Mouse (Mus musculus) granulocyte monocyte progenitor cell, adult 5-6 weeks (primary cell): ENCODE measurements around the gene Fam83c. TPM values are rescaled to one million over a fixed set of nuclear protein-coding genes. Genes with fewer than 3 reads are reported as not detected.
"Not testable (repeated sequence)": the region's sequence is repeated elsewhere in the genome, so short reads cannot be mapped to it uniquely, and the experiment has no call there.

Experiments
- ATAC-seq: replicated peaks from 2 replicates; pipeline ENCODE4 v1.8.0; 2016; ENCODE audit warnings: mild to moderate bottlenecking, moderate TSS enrichment, inconsistent platforms; ENCODE audit not compliant: poor library complexity, severe bottlenecking
- total RNA-seq, 2 experiments: library from RNA; stranded (forward) in 1 of 2; stranded (reverse) in 1 of 2; fragments of 200-712, 200-1000 nt in 1 of 2; fragments of >200 nt in 1 of 2; fragmentation: Nextera tagmentation in 1 of 2; gene quantifications; 2 replicates each; pipeline ENCODE4 v1.2.3; 2014 to 2017

The Fam83c gene
- total RNA-seq (2014; fragmentation: Nextera tagmentation): not detected in 2 replicates
- not detected in 2 replicates for total RNA-seq (2017)

DNA sequence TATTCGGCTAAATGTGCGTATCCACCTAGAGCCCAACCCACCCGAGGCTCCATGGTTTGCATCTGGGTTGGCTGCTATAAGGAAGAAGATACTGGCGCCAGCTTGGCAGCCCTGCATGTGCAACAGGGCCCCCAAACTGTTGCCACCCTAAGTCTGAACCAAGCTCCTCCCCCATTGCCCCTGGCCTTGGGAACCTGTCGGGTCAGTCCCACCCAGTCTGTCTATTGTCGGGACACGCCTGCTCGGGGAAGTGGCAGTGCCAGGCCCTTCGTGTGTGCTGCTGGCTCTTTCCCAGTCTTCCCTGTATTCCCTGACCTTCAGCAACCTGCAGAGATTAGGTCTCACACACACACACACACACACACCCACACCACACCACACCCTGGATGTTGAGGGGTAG is at the start of gene Fam83c:
Fam83c (minus strand) TSS at position 123 of the 400 bp plus-strand sequence.
- no peak for ATAC-seq

- no peak for ATAC-seq
These were observed 47.4 kb upstream of the Fam83c start for GRCm38 (mm10) chr2:155882087-155882486.

GRCm38 (mm10) chr2:155878964-155879876 is 44.6 kb upstream of the Fam83c start:
- ATAC-seq: peak; percentile 98

DNA sequence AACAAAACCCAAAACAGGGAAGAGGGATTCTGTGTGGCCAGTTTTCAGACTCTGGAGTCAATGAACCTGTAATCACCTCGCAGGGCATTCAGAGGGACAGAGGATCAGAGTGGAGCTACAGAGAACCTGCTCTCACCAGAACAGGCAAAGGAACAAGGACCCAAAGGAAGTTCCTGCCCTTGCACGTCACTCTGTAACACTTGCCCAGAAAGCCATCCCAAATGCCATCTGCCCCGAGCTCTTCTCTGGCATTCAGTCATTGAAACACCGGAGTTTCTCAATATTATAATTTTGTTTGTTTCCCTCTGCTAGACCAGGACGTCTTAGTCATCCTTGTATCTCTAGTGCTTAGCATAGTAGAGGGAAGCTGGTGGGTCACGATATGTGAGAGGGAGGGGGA is 39.0 kb upstream of the Fam83c start:
- ATAC-seq: no peak

DNA sequence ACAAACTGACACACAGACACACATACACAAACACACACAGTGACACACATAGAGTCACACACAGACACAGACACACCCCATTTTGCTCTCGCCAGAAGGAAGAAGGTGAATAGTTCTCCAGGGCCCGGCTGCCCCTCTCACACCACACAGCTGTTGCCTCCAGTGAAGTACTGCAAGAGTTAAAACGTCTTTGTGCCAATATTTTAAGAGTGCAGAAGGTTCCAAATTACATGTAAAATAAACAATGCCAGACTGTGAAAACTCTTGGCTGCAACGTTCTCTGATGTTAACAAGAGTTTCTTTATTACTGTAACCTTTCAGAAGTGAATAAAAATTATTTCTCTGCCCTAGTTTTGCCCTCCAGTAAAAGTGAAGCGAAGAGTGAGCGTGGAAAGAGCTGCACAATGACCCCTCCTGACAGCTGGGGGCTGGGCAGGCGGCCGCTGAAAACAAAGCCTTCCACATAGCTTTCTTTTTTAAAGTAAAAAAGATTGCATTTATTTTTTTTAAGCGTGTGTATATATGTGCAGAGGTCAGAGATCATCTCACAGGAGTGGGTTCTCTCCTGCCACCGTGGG is 38.4 kb upstream of the Fam83c start:
- ATAC-seq: no peak

DNA sequence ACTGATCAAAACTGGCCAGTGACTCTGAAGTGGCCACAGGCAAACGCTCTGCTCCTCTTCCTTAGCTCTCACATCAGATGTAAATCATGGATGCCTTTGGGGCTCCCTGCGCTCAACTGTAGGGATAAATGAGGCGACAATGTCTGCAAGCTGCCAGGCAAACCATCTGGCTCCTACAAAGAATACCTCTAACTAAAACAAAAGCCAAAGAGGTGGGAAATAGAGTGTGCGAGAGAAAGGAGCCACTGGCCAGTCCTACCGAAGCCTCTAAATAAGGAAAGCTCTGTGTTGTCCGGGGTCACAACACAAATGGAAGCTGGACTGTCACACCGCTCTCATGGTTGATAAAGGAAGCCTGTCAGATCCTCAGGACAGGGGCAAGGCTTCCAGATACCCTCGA is 37.8 kb upstream of the Fam83c start:
- no peak for ATAC-seq

- ATAC-seq: no peak
These were observed 35.1 kb upstream of the Fam83c start for GRCm38 (mm10) chr2:155869772-155870171.

DNA sequence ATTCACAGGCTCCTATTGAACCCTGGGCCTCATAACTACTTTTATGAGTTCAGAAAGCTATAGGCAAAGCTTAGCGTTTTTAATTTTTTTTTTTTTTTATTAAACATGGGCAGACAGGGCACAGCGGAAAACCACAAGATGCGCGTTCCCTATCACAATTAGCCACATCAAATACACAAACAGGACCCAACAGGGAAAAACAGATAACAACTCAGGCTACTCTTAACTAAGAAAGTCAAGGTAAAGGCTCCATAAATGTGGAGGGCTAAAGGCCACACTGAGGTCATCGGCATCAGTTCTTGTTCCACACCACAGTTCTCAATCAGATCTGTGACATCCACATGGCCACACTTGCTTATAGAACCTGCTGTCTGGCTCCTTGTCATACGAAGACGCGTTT is 33.7 kb upstream of the Fam83c start:
- ATAC-seq: no peak

GRCm38 (mm10) chr2:155863301-155863867 is 28.7 kb upstream of the Fam83c start:
- no peak for ATAC-seq

DNA sequence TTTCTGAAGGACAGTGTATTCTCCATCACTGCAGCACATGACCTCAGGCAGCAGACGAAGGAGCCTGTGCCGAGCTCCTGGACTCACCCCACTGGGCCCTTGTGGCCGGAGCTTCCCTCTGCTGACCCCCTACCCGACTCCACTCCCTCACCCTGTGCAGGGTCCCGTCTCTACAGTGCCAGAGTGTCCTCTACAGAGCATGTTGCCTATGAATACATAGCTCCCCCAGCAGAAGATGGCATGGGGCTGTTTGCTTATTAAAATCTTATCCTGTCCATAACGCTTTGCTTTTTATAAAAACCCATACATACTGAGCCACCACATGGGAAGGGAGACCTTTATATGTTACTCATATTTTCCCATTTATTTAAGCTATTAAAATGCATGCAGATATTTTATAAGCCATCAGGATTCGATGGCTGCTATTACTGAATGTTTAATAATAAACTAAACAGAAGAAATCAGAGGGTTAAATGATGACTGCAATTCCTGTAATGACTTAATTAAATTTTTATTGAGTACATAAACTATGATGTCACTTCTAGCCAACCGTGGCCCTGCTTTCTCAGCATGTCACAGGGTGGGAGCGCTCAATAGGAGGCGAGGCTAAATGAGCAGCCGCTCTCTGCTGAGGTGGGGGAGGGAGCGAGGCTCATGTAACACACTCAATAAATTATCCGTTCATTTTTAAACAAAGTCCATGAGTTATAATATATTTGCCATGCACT is 28.1 kb upstream of the Fam83c start:
- no peak for ATAC-seq

GRCm38 (mm10) chr2:155861581-155861980 is 26.9 kb upstream of the Fam83c start:
- ATAC-seq: no peak

DNA sequence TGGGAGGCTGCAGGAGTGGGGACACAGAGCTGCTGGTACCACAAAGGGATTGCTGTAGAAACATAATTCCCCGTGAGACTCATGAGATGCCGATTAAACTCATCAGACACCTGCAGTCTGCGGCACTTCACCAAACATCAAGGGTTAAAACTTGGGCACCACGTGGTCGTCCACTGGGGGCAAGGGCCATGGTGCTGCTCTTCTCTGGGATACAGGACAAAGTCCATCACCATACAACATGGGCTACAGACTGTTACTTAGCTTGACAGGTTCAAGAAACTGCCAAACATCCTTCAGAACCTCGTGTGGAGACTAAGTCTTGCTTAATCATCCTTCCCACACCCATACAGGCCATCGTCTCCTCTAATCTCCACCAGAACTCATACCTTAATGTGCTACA is 25.4 kb upstream of the Fam83c start:
- ATAC-seq: no peak

DNA sequence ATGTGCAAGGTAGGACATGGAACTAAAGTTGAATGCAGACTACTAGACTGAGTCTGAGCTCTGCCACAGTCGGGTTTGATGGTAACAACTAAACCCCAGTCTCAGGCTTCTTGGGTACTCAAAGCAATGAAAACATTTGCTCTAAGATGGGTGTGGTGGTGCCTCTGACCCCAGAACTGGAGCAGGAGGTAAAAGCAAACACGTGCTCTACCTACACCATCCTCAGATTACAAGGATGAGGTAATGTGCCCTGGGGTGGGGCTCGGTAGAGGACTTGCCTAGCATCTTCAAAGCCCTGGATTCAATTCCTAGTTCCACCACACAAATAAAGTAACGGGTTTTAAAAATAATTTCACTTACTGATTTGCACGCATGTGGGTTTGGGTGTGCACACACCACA is 17.9 kb upstream of the Fam83c start:
- no peak for ATAC-seq

GRCm38 (mm10) chr2:155850120-155850519 is 15.5 kb upstream of the Fam83c start:
- no peak for ATAC-seq

- no peak for ATAC-seq
These were observed 14.8 kb upstream of the Fam83c start for GRCm38 (mm10) chr2:155849464-155849863.

DNA sequence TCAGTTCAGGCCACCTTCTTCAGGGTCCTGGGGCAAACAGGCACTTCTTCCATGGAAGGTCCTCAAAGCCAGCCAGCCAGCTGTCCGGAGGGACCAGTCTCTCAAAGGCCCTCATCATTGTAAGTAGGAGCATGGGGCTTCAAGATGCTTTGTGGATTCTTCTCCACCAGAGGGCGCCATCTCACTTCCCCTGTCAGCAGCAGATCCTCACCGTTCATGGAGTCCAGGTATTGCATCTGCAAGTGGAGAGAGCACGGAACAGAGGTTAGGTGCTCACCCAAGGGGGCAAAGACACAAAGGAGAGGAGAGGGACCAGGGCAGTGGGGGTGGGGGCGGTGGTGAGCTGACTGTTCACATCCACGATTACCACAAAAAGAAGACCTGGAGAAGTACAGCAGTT is 13.6 kb upstream of the Fam83c start:
- ATAC-seq: peak; percentile 65; the same call in 1 of the 2 replicates

DNA sequence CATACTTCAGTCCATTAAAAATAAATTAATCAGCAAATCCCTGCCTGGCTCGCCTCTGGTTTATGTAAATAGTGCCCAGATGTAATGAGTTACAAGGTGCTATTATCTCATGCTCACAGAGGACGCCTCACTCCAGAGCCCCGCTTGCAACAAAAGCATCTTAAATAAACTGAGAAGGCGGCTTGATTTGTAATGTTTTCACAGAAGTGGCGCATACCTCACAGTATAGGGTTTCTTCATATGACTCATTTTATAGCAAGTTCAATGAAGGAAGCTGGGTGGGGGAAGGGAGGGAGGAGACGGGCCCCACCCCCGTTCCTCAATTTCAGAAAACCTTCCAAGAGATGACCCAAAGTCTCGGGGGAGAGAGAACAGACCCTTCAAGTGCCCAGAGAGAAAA is 12.3 kb upstream of the Fam83c start:
- no peak for ATAC-seq

DNA sequence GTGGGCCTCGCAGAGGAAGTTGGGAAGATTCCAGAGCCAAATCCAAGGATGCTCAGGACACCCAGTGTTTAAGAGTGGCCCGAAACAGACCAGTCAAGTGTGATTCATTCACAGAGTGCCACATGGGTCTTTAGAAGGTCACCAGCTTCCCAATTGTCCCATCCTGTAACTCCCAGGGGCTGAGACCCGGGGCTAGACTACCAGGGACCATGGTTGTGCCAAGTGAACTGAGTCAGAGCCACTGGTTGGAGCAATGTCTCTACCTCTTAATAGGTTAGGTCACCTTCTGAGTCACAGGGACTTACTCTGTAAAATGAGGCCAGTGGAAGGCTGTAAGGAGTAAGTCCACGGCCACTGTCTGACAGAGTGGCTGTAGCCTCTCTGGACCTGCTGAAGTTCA is 4.3 kb upstream of the Fam83c start:
- ATAC-seq: no peak

GRCm38 (mm10) chr2:155837961-155838360 is 3.3 kb upstream of the Fam83c start:
- ATAC-seq: no peak

GRCm38 (mm10) chr2:155832087-155832486 is 2.6 kb downstream of the Fam83c start:
- ATAC-seq: not testable (repeated sequence)

- peak; percentile 20; the same call in 1 of the 2 replicates for ATAC-seq
These were observed 3.4 kb downstream of the Fam83c start for GRCm38 (mm10) chr2:155831302-155831701.
